9 mouse cellular contexts compared by ENCODE assay signal in the genomic region with DNA sequence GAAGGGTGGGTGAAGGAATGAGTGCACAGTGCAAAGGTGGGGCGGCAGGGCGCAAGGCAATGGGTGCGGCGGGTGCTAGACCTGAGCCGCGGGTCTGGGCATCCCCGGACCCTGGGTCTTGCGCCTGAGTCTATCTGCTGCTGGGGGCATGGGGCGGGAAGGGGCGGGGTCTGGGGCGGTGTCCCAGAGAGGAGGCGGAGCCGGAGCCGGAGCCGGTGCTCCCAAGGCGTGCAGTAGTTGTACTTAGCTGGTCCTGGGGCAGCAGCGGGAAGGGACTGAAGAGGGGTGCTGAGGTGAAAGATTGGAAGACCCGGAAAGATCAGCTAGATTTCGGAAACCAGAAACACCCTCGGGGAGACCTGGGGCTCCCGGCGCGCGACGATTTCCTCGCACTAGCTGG. TPM values are rescaled to one million over a fixed set of nuclear protein-coding genes. Genes with fewer than 3 reads are reported as not detected.
DNase-seq lines count a peak whose midpoint lies in the region; ATAC-seq and TF ChIP-seq lines count a peak whose summit lies in the region.
"Had no signal": no experiment of that assay in that cellular context is flagged by ENCODE, and none has a peak within 500 bp of the region (broad histone marks: within the 10 kb centered on the region; RNA-seq: fewer than 3 reads in every experiment).

Gene Itga7 (plus strand): TSS at position 245 of the 400 bp plus-strand sequence.

- peaks cover 61% of the 10 kb centered on the region for H3K27me3 ChIP-seq in G1E (ENCODE audit: insufficient read depth, low read length)
- H3K27me3 ChIP-seq in kidney, embryonic 16.5 days (ENCODE audit: insufficient read depth, low read length): peaks cover 50% of the 10 kb centered on the region
- H3K27me3 ChIP-seq in liver, embryonic 16.5 days (ENCODE audit: control insufficient read depth, insufficient read depth, low read depth, low read length): peaks cover 61% of the 10 kb centered on the region
- no peaks in the 10 kb centered on the region; the same call in 1 of the 2 replicates for H3K27me3 ChIP-seq in splenic B cell, adult 2 months (ENCODE audit: control insufficient read depth, insufficient read depth, low read length, poor library complexity, severe bottlenecking)

- H3K4me1 ChIP-seq in G1E (ENCODE audit: insufficient read depth, low read depth, low read length): no peaks in the 10 kb centered on the region
- peaks cover 10% of the 10 kb centered on the region for H3K4me1 ChIP-seq in kidney, embryonic 16.5 days (ENCODE audit: insufficient read depth, low read length)
- H3K4me1 ChIP-seq in liver, embryonic 16.5 days (ENCODE audit: control insufficient read depth, low read depth, low read length): no peaks in the 10 kb centered on the region

- H3K36me3 ChIP-seq in G1E (replicated peaks): no peaks in the 10 kb centered on the region
- no peaks in the 10 kb centered on the region for H3K36me3 ChIP-seq in kidney, embryonic 16.5 days (ENCODE audit: insufficient read depth, low read length)
- no peaks in the 10 kb centered on the region for H3K36me3 ChIP-seq in liver, embryonic 16.5 days (ENCODE audit: control insufficient read depth, insufficient read depth)
- no peaks in the 10 kb centered on the region for H3K36me3 ChIP-seq in splenic B cell, adult 2 months (ENCODE audit: control insufficient read depth, insufficient read depth, low read length, poor library complexity, severe bottlenecking)

- no peaks in the 10 kb centered on the region for H3K9me3 ChIP-seq in G1E (replicated peaks)
- H3K9me3 ChIP-seq in kidney, embryonic 16.5 days (ENCODE audit: low read length): no peaks in the 10 kb centered on the region
- H3K9me3 ChIP-seq in liver, embryonic 16.5 days (replicated peaks; ENCODE audit: control insufficient read depth, low read length): no peaks in the 10 kb centered on the region

- peak; percentile 5 for DNase-seq in B cell, adult 2 months
- DNase-seq in G1E (ENCODE audit: low spot score): no peak
- DNase-seq in embryo, embryonic 10.5 days (ENCODE audit: low spot score): peak; percentile 72
- no peak for DNase-seq in heart, adult 8-10 months (ENCODE audit: low spot score)
- DNase-seq in splenic B cell, adult 2 months (ENCODE audit: low read depth, low spot score): peak; percentile 30
- no peak for DNase-seq in right cerebral cortex, adult 2 months (ENCODE audit: low spot score in 2 of 2)

- under 1% methylated on average over 26 of the region's 26 CpGs for WGBS in kidney, embryonic 16.5 days
- 2% methylated on average over 26 of the region's 26 CpGs for WGBS in liver, embryonic 16.5 days (ENCODE audit: insufficient replicate concordance)

- peak within 1 kb of the TSS; percentile 35 for H3K9ac ChIP-seq in kidney, embryonic 16.5 days (replicated peaks; ENCODE audit: low read length)
- H3K9ac ChIP-seq in liver, embryonic 16.5 days (ENCODE audit: low read depth, low read length): no peak within 1 kb of the TSS

- H3K4me3 ChIP-seq in G1E (ENCODE audit: low read depth, low read length): peak within 1 kb of the TSS; percentile 19; the same call in 1 of the 2 replicates
- peak within 1 kb of the TSS; percentile 51 for H3K4me3 ChIP-seq in kidney, embryonic 16.5 days (ENCODE audit: low read length)
- H3K4me3 ChIP-seq in liver, embryonic 16.5 days (ENCODE audit: low read depth, low read length): peak within 1 kb of the TSS; percentile 37
- H3K4me3 ChIP-seq: erythroblast, embryonic 14.5 days had no signal

- H3K27ac ChIP-seq in kidney, embryonic 16.5 days (ENCODE audit: low read length): no peak within 1 kb of the TSS
- no peak within 1 kb of the TSS for H3K27ac ChIP-seq in liver, embryonic 16.5 days (ENCODE audit: low read length)

- TF ChIP-seq CTCF in G1E (IDR thresholded peaks at IDR 0.05; ENCODE audit: low read depth, low read length): no peak

- H3K4me2 ChIP-seq in kidney, embryonic 16.5 days (replicated peaks; ENCODE audit: low read depth, low read length): peak within 1 kb of the TSS; percentile 85
- H3K4me2 ChIP-seq in liver, embryonic 16.5 days (ENCODE audit: low read depth, low read length): peak within 1 kb of the TSS; percentile 26; the same call in 1 of the 2 replicates

- no peak for ATAC-seq in G1E (ENCODE audit: extremely low read depth, insufficient number of reproducible peaks, low FRiP score, poor library complexity, severe bottlenecking)
- ATAC-seq in kidney, embryonic 16.5 days (ENCODE audit: low FRiP score, low TSS enrichment): peak; percentile 91
- 0 out of 2 replicates have a peak, but pooled peaks have one; percentile 37 for ATAC-seq in liver, embryonic 16.5 days (ENCODE audit: low read depth)

RNA-seq across cellular contexts. Expression of gene Itga7, which starts in this region (rescaled TPM):
- not detected in 2 replicates for total RNA-seq in G1E (2014; fragmentation: Nextera tagmentation)
- total RNA-seq in G1E (2017): 0.33 and 0.46 TPM in 2 replicates
- 0.02 and 0.10 TPM in 2 replicates for polyA plus RNA-seq in G1E (2012)
- 100 to 1,000 TPM; 161 to 179 (median 167) TPM for total RNA-seq in heart, adult 8-10 months (2022)
- 3.9 and 4.0 TPM in 2 replicates for polyA plus RNA-seq in kidney, embryonic 16.5 days (2015; fragmentation: Nextera tagmentation; extraction: Ambion mirVana)
- 0.39 and 0.83 TPM in 2 replicates for polyA plus RNA-seq in liver, embryonic 16.5 days (2015; fragmentation: Nextera tagmentation; extraction: Ambion mirVana)
- polyA plus RNA-seq: erythroblast, embryonic 14.5 days had no signal

Comparison
In these comparisons a context has a peak if more than half of its experiments do, and no peak if none do; other contexts are left out.
1. RNA of gene Itga7 (total RNA-seq): 161 to 179 TPM in heart, adult 8-10 months; 0.33 to 0.46 TPM in G1E; every median in the first group is over 100 times any median in the second.
2. Peak in ATAC-seq, H3K4me3 ChIP-seq and H3K4me2 ChIP-seq in liver, embryonic 16.5 days; RNA of the gene not detected or under 1 TPM.
3. DNase-seq: peak in B cell, adult 2 months (2 of 2), embryo, embryonic 10.5 days (single experiment) and splenic B cell, adult 2 months (single experiment); none in G1E (single experiment), heart, adult 8-10 months (single experiment) and right cerebral cortex, adult 2 months (0 of 2).
4. Peak in every context shown above with its lines, with median percentiles within 50 percentile points of each other: H3K4me3 ChIP-seq.